Mouse (Mus musculus): ENCODE measurements around the gene Supt3.

Supt3 gene

DNA sequence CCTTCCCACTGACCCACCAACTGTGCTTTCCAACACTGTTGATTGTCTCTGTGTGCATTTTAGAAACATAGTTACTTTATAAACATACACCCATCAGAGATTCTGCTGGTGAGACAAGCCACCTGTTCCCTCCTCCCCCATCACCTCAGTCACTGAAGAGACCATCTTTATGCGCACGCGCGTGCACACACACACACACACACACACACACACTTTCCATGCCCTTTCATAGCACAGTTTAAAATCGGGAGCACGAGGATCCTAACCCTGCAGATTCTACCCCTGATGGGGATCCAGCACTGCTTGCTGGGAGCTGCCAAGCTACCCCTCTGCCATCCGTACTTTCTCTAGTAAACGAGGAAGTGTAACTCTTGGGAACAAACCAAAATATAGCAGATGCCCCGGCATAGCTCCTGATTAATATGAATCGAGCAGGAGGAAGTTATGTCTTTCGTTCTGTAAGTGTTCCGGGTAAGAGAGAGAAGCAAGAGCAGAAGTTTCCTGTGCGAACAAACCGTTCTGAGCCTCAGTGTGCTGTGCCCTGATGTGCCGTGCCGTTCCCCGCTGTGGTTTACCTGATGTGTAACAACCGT lies 342.8 kb downstream of the Supt3 start:
- in situ Hi-C loops (cut with MboI, MseI), result no loop called here

DNA sequence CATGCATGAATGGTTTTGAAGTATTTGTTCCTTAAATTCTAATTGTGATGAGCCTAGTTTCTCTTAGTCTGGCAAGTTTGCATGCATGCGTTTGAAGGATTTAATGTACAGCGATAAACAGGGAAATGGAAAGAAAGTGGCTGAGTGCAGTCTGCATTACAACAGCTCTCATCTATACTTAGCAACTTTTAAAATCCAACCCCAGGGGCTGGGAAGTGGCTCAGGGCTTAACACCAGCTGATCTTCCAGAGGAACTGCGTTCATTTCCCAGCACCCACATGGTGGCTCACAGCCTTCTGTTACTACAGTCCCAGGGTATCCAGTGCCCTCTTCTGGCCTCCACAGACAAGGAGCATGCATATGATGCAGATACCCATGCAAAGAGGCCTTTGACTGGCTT lies 346.9 kb downstream of the Supt3 start:
- in situ Hi-C loops (cut with MboI, MseI), result no loop called here

GRCm38 (mm10) chr17:45128611-45129010 lies 351.7 kb downstream of the Supt3 start:
- in situ Hi-C loops (cut with MboI, MseI), result no loop called here

- in situ Hi-C loops (cut with MboI, MseI), result no loop called here
Observed at GRCm38 (mm10) chr17:45133501-45134400, 356.8 kb downstream of the Supt3 start.

GRCm38 (mm10) chr17:45136491-45136890 lies 359.5 kb downstream of the Supt3 start:
- in situ Hi-C loops (cut with MboI, MseI), result no loop called here

DNA sequence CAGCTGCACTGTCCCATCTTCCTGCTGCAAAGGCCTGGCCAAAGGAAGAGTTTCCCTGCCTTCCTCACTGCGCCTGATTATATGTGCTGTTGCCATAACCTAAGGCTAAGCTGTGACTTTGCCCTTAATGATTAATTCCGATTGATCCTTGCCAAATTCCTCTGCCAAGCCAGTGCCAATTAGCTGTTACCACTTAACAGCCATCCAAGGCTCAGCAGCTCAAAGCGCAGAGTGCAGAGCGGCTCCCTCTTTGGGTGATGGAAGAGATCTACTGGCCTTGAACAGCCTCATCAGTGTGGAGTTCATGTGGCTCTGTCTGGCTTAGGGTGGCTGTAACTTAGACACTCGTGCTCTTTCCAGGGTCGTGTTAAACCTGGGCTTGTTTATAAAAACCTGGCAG lies 366.1 kb downstream of the Supt3 start:
- in situ Hi-C loops (cut with MboI, MseI), result no loop called here

DNA sequence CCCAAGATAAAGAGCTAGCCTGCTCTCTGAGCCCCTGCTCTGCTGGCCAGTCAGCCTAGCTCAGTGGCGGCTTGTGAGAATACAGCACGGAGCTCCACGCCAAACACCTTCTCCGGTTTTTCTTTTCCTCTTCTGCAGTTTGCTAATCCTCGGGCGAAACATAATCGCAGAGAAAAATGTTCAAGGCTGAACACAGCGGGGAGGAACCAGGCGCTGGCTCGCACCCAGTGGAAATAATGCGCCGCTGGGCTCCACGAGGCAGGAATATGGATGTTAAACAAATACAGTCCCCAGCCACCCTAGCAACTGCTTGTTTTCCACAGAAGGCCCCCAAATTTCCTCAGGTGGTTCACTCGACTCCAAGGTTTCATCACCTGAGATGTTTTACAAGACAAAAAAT lies 367.7 kb downstream of the Supt3 start:
- in situ Hi-C loops (cut with MboI, MseI), result no loop called here

- in situ Hi-C loops (cut with MboI, MseI), result no loop called here
Observed at GRCm38 (mm10) chr17:45151312-45151929, 374.5 kb downstream of the Supt3 start.

DNA sequence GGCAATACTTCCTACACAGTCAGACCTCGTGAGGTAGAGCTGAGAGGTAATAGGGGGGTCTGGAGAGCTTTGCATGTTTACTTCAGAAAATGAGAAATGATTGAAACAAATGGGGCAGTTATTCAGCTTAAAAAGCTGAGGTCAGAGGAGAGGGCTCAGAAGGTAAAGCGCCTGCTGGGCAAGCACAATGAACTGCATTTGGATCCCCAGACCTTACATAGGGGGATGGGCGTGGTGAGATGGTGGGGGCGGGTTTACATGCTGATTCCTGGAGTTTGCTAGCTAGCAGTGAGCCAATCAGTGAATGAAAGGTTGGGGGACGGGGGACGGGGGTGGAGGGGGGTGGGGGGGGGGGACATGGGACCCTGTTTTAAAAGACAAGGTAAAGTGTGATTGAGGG lies 376.8 kb downstream of the Supt3 start:
- in situ Hi-C loops (cut with MboI, MseI), result no loop called here

- in situ Hi-C loops (cut with MboI, MseI), result no loop called here
Observed at GRCm38 (mm10) chr17:45158171-45158691, 381.3 kb downstream of the Supt3 start.

DNA sequence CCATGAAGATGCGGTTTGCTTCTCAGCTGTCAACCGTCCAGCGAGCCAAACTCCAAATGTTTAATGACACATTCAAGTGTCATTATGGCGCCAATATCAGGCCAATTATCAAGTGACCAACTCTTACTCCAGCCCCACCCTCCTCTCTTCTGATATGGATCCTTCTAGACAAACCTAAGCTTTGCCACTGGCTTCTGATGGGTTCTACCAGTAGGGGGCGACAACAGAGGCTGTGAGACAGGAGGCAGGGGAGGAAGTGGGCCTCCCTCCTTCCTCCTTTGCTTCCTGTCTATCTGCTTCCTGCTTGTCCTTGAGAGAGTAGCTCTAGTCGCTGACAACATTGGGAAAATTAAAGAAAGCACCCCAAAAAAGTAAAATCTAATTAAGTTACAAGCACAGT lies 383.7 kb downstream of the Supt3 start:
- in situ Hi-C loops (cut with MboI, MseI), result loop anchor here (10.0 kb wide), 1 partner anchor 846 kb away; no protein-coding TSS in a partner anchor

- in situ Hi-C loops (cut with MboI, MseI), result loop anchor here (10.0 kb wide), 1 partner anchor 851 kb away; no protein-coding TSS in a partner anchor
Observed at GRCm38 (mm10) chr17:45165741-45166140, 388.8 kb downstream of the Supt3 start.

Measured in T-helper 2 cell (primary cell).